Mouse (Mus musculus): Measurements from ENCODE around the gene Klhl5. TPM values are rescaled to one million over a fixed set of nuclear protein-coding genes. Genes with fewer than 3 reads are reported as not detected.

The Klhl5 gene
- polyA plus RNA-seq, 1 experiment from 2014 or later, result 21.2 TPM

- Histone ChIP-seq H3K4me2 (peak overlapping the region; percentile 9; the same call in 1 of the 2 replicates), H3K9ac (peak overlapping the region; percentile 40; the same call in 1 of the 2 replicates), H3K4me1 (peaks cover 19% of the 10 kb centered on the region), H3K27ac (no peak overlapping the region), H3K27me3 (no peaks in the 10 kb centered on the region), H3K9me3 (no peaks in the 10 kb centered on the region), H3K36me3 (no peaks in the 10 kb centered on the region), H3K4me3 (no peak overlapping the region)
- 70% methylated on average over 26 of the region's 26 CpGs for WGBS
- ATAC-seq (ENCODE audit: insufficient number of reproducible peaks, insufficient read depth, low FRiP score, low TSS enrichment, low read depth), result peak; percentile 48; the same call in 1 of the 2 replicates
These were observed 67.9 kb downstream of the Klhl5 start for GRCm38 (mm10) chr5:65175035-65175917.

DNA sequence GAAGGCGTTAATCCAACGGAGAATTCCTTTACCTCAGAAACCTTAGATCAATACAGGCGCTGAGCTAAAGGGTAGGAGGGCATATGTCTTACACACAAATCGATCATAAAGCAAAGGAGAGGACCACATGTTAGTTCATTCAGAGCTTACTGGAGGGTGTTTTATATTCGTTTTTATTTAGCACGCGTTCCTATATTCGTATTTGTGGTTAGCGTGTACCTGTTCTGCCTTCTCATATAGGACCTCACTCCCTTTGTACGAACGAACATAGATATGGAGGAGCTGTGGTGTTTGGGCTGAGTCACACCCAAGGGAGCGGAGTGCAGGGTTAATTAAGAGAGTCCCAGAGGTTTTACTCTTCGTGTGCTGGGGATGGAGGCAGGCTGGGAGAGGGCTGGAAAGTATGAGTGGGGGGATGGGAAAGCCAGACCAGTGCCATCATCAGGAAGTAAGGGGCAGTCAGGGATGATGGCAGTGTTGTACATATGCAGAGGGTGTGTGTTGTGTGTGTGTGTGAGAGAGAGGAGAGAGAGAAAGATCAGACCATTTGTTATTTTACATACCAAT, 68.7 kb downstream of the Klhl5 start:
- H3K4me2 ChIP-seq, result peak overlapping the region; percentile 9; the same call in 1 of the 2 replicates
- WGBS, result 71% methylated on average over 13 of the region's 13 CpGs
- no peaks in the 10 kb centered on the region for H3K36me3 ChIP-seq
- H3K27me3 ChIP-seq, result no peaks in the 10 kb centered on the region
- no peak for ATAC-seq (ENCODE audit: insufficient number of reproducible peaks, insufficient read depth, low FRiP score, low TSS enrichment, low read depth)
- H3K27ac ChIP-seq, result no peak overlapping the region
- H3K9ac ChIP-seq, result peak overlapping the region; percentile 40; the same call in 1 of the 2 replicates
- H3K4me1 ChIP-seq, result peaks cover 20% of the 10 kb centered on the region
- H3K9me3 ChIP-seq, result no peaks in the 10 kb centered on the region
- H3K4me3 ChIP-seq, result no peak overlapping the region

GRCm38 (mm10) chr5:65177026-65177514, 69.7 kb downstream of the Klhl5 start:
- Histone ChIP-seq H3K27ac (peak overlapping the region; percentile 57; the same call in 1 of the 2 replicates), H3K27me3 (no peaks in the 10 kb centered on the region), H3K9ac (no peak overlapping the region), H3K36me3 (no peaks in the 10 kb centered on the region), H3K4me2 (no peak overlapping the region), H3K9me3 (no peaks in the 10 kb centered on the region), H3K4me3 (no peak overlapping the region), H3K4me1 (peaks cover 27% of the 10 kb centered on the region)
- 48% methylated on average over 11 of the region's 11 CpGs for WGBS
- ATAC-seq (ENCODE audit: insufficient number of reproducible peaks, insufficient read depth, low FRiP score, low TSS enrichment, low read depth), result no peak

GRCm38 (mm10) chr5:65178477-65178876, 71.1 kb downstream of the Klhl5 start:
- Histone ChIP-seq H3K4me3 (no peak overlapping the region), H3K27me3 (no peaks in the 10 kb centered on the region), H3K4me1 (peaks cover 27% of the 10 kb centered on the region), H3K9ac (no peak overlapping the region), H3K36me3 (no peaks in the 10 kb centered on the region), H3K27ac (no peak overlapping the region), H3K4me2 (no peak overlapping the region), H3K9me3 (no peaks in the 10 kb centered on the region)
- WGBS, result 81% methylated on average over 9 of the region's 9 CpGs
- no peak for ATAC-seq (ENCODE audit: insufficient number of reproducible peaks, insufficient read depth, low FRiP score, low TSS enrichment, low read depth)

GRCm38 (mm10) chr5:65181160-65181793, 73.9 kb downstream of the Klhl5 start:
- H3K36me3 ChIP-seq, result no peaks in the 10 kb centered on the region
- H3K27me3 ChIP-seq, result no peaks in the 10 kb centered on the region
- H3K9me3 ChIP-seq, result no peaks in the 10 kb centered on the region
- no peak for ATAC-seq (ENCODE audit: insufficient number of reproducible peaks, insufficient read depth, low FRiP score, low TSS enrichment, low read depth)
- H3K4me2 ChIP-seq, result no peak overlapping the region
- H3K27ac ChIP-seq, result 0 out of 2 replicates have a peak overlapping the region, but pooled peaks have one; percentile 33
- H3K9ac ChIP-seq, result no peak overlapping the region
- WGBS, result 84% methylated on average over 21 of the region's 21 CpGs
- peaks cover 18% of the 10 kb centered on the region for H3K4me1 ChIP-seq
- no peak overlapping the region for H3K4me3 ChIP-seq

DNA sequence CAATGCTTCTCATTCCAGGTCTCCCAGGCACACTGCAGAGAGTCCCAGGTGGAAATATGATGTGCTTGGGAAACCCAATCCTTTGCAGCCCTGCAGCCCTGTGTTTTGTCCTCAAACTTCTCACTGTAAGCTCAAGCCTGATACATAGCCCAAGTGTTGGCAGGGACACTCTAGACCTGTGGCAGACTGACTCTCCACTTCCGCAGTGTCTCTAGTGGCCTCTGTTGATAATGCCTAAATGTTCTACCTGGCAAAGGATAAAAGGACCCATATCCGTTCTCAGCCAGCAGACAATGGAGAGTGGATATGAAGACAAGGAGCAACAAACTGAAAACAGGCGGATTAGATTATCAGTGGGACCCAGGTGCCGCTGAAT, 74.4 kb downstream of the Klhl5 start:
- ATAC-seq (ENCODE audit: insufficient number of reproducible peaks, insufficient read depth, low FRiP score, low TSS enrichment, low read depth), result no peak

GRCm38 (mm10) chr5:65182268-65182667, 74.9 kb downstream of the Klhl5 start:
- no peaks in the 10 kb centered on the region for H3K9me3 ChIP-seq
- ATAC-seq (ENCODE audit: insufficient number of reproducible peaks, insufficient read depth, low FRiP score, low TSS enrichment, low read depth), result no peak
- no peak overlapping the region for H3K27ac ChIP-seq
- no peaks in the 10 kb centered on the region for H3K36me3 ChIP-seq
- H3K4me2 ChIP-seq, result no peak overlapping the region
- 87% methylated on average over 1 of the region's 1 CpGs for WGBS
- H3K4me3 ChIP-seq, result no peak overlapping the region
- no peak overlapping the region for H3K9ac ChIP-seq
- peaks cover 11% of the 10 kb centered on the region; the same call in 1 of the 2 replicates for H3K4me1 ChIP-seq
- no peaks in the 10 kb centered on the region for H3K27me3 ChIP-seq

More for the DNA sequence above, 74.4 kb downstream of the Klhl5 start:
- Histone ChIP-seq H3K27me3 (no peaks in the 10 kb centered on the region), H3K4me1 (peaks cover 16% of the 10 kb centered on the region), H3K36me3 (no peaks in the 10 kb centered on the region), H3K9me3 (no peaks in the 10 kb centered on the region), H3K4me2 (no peak overlapping the region), H3K27ac (0 out of 2 replicates have a peak overlapping the region, but pooled peaks have one; percentile 33), H3K4me3 (no peak overlapping the region), H3K9ac (no peak overlapping the region)
- 74% methylated on average over 4 of the region's 4 CpGs for WGBS

DNA sequence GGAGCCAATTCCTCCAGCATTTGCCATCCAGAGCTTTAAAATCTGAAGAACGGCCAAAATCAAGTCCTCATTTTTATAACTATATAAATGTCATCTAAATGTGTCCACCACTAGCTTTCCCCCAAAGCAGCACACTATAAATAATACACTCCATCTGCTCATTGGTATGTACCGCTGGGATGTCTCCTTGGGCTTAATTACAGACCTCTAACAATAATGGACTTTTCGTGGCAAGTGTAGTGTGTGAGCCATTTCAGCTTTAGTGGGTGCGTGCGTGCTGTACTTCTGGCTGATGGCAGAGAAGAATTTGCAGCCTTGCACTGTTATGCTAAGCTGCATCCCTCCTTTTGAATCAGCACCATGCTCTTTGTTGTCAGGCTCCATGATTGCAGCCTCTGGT, 84.3 kb downstream of the Klhl5 start:
- Histone ChIP-seq H3K9ac (no peak overlapping the region), H3K27me3 (no peaks in the 10 kb centered on the region), H3K4me2 (no peak overlapping the region), H3K36me3 (no peaks in the 10 kb centered on the region), H3K27ac (no peak overlapping the region), H3K9me3 (peaks cover 5% of the 10 kb centered on the region; the same call in 1 of the 2 replicates), H3K4me3 (no peak overlapping the region), H3K4me1 (no peaks in the 10 kb centered on the region)
- ATAC-seq (ENCODE audit: insufficient number of reproducible peaks, insufficient read depth, low FRiP score, low TSS enrichment, low read depth), result no peak
- 89% methylated on average over 5 of the region's 5 CpGs for WGBS

GRCm38 (mm10) chr5:65194441-65194840, 87.1 kb downstream of the Klhl5 start:
- H3K9ac ChIP-seq, result no peak overlapping the region
- no peaks in the 10 kb centered on the region for H3K4me1 ChIP-seq
- no peak overlapping the region for H3K27ac ChIP-seq
- H3K4me3 ChIP-seq, result no peak overlapping the region
- H3K9me3 ChIP-seq, result peaks cover 5% of the 10 kb centered on the region; the same call in 1 of the 2 replicates
- H3K4me2 ChIP-seq, result no peak overlapping the region
- no peaks in the 10 kb centered on the region for H3K36me3 ChIP-seq
- 90% methylated on average over 9 of the region's 9 CpGs for WGBS
- H3K27me3 ChIP-seq, result no peaks in the 10 kb centered on the region
- ATAC-seq (ENCODE audit: insufficient number of reproducible peaks, insufficient read depth, low FRiP score, low TSS enrichment, low read depth), result no peak

- peaks cover 4% of the 10 kb centered on the region; the same call in 1 of the 2 replicates for H3K36me3 ChIP-seq
These were observed 92.2 kb downstream of the Klhl5 start, which contains the start of gene Wdr19 for GRCm38 (mm10) chr5:65199346-65200128. Wdr19 (plus strand) TSS chr5:65199696.

More at GRCm38 (mm10) chr5:65199346-65200128, 92.2 kb downstream of the Klhl5 start, which contains the start of gene Wdr19:
- H3K9me3 ChIP-seq, result no peaks in the 10 kb centered on the region
- H3K4me1 ChIP-seq, result peaks cover 9% of the 10 kb centered on the region
- no peaks in the 10 kb centered on the region for H3K27me3 ChIP-seq
- WGBS, result under 1% methylated on average over 37 of the region's 37 CpGs
- peak within 1 kb of the TSS; percentile 82 for H3K27ac ChIP-seq
- peak within 1 kb of the TSS; percentile 85 for H3K4me2 ChIP-seq
- peak within 1 kb of the TSS; percentile 61 for H3K4me3 ChIP-seq
- H3K9ac ChIP-seq, result peak within 1 kb of the TSS; percentile 81
- peak; percentile 99 for ATAC-seq (ENCODE audit: insufficient number of reproducible peaks, insufficient read depth, low FRiP score, low TSS enrichment, low read depth)

Measured in embryonic facial prominence, embryonic 13.5 days (tissue).